Mouse (Mus musculus) left cerebral cortex, postnatal 14 days (tissue): ENCODE measurements around the gene Golga2. TPM values are rescaled to one million over a fixed set of nuclear protein-coding genes. Genes with fewer than 3 reads are reported as not detected.

Experiments used
- DNase-seq, 2 experiments: peaks; one replicate each; pipeline ENCODE4 v3.0.0; 2021 to 2022; ENCODE audit warnings: low spot score in 2 of 2, mixed read lengths in 1 of 2
- intact Hi-C: fragments of 180-260 bp; cut with DNase I; formaldehyde crosslinking; loops from one replicate; pipeline ENCODE4 v1.15.1; 2025
- microRNA-seq, 2 experiments: library from miRNA; unstranded; fragments of <30 nt; microRNA quantifications; one replicate each; pipeline ENCODE4 v1.2.0; 2022
- total RNA-seq, 2 experiments: library from RNA; stranded (reverse); gene quantifications; 2 replicates each; pipeline ENCODE4 v1.2.3; 2021

Gene Golga2
- total RNA-seq, 2 experiments from 2014 or later = 78.9 to 83.9 TPM

DNA sequence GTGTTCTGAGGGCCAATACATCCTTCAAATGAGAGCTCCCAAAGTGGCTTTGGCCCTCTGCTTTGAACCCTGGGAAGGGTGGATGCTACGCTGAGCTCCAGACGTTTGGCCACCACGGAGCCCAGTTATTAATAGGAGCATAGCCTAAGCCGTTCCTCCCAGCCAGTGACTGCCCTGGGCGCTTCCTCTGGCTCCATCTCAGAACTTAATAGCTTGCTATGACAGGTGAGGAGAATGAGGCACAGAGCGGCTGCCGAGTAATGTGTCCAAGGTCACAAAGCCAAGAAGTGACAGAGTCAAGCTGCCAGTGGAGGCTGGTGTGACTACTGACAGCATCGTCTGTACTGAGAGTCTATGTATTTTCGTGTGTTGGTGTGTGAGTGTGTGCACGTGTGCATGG is 69.0 kb downstream of the Golga2 start:
- intact Hi-C loops = no loop called here

More for the DNA sequence above, 69.0 kb downstream of the Golga2 start:
- no peak for DNase-seq

Small RNA genes lying within 50 kb of the gene (microRNA-seq; reads per million reads assigned to microRNA genes)
- gene Gm23363 (0 reads per million in 2 experiments), gene Mir199b (0.67 to 2.9 reads per million in 2 experiments)

Other genes with a start within 250 kb of the Golga2 start
- 1 to 10 TPM; 3.4 to 4.2 TPM for gene Fam78a, start 202.5 kb upstream of the Golga2 start, total RNA-seq
- 10 to 100 TPM; 24.5 to 28.5 TPM for gene Plpp7, start 191.9 kb upstream of the Golga2 start, total RNA-seq
- 100 to 1,000 TPM; 244 to 245 TPM for gene Prrc2b, start 136.3 kb upstream of the Golga2 start, total RNA-seq
- gene Pomt1, start 50.8 kb upstream of the Golga2 start, total RNA-seq = 10 to 100 TPM; 21.6 to 23.7 TPM
- gene Uck1, start 27.2 kb upstream of the Golga2 start, total RNA-seq = 10 to 100 TPM; 57.5 to 64.7 TPM
- gene Swi5, start 691 bp downstream of the Golga2 start, total RNA-seq = 100 to 1,000 TPM; 204 to 219 TPM
- gene Ciz1, start 64.9 kb downstream of the Golga2 start, total RNA-seq = 10 to 100 TPM; 69.5 to 79.0 TPM
- gene Dnm1, start 66.0 kb downstream of the Golga2 start, total RNA-seq = 1,000 to 10,000 TPM; 1,093 to 1,153 TPM
- 100 to 1,000 TPM; 265 to 282 TPM for gene 1110008P14Rik, start 94.6 kb downstream of the Golga2 start, total RNA-seq
- gene Lcn2, start 100.9 kb downstream of the Golga2 start, total RNA-seq = 1 to 10 TPM; 1.5 to 2.6 TPM
- 10 to 100 TPM; 43.5 to 48.3 TPM for gene Ptges2, start 108.5 kb downstream of the Golga2 start, total RNA-seq
- gene Naif1, start 163.1 kb downstream of the Golga2 start, total RNA-seq = 1 to 10 TPM; 4.0 to 4.1 TPM
- gene Slc25a25, start 164.1 kb downstream of the Golga2 start, total RNA-seq = 10 to 100 TPM; 52.1 to 55.4 TPM
- 10 to 100 TPM; 35.2 to 44.4 TPM for gene Fam102a, start 247.9 kb downstream of the Golga2 start, total RNA-seq